Mouse (Mus musculus) erythroblast, adult 5-6 weeks (primary cell): ENCODE data around the gene Cops2. TPM values are rescaled to one million over a fixed set of nuclear protein-coding genes. Genes with fewer than 3 reads are reported as not detected.

Experiments used
- ATAC-seq: replicated peaks from 2 replicates; pipeline ENCODE4 v1.8.0; 2016; ENCODE audit warnings: moderate number of reproducible peaks, mild to moderate bottlenecking, moderate TSS enrichment, inconsistent platforms; ENCODE audit not compliant: poor library complexity, low FRiP score, severe bottlenecking
- total RNA-seq, 2 experiments: library from RNA; stranded (forward) in 1 of 2; stranded (reverse) in 1 of 2; fragments of 150-400 nt in 1 of 2; fragments of 200-764, 138-1000 nt in 1 of 2; gene quantifications; 2 replicates each; pipeline versions ENCODE4 v1.2.3 to v1.2.4; 2015 to 2017; ENCODE audit warnings: low replicate concordance in 2 of 2

Cops2 gene
- total RNA-seq (2015; ENCODE audit: low replicate concordance) (39.5 and 64.4 TPM in 2 replicates), total RNA-seq (2017; ENCODE audit: low replicate concordance) (51.2 and 78.9 TPM in 2 replicates)

GRCm38 (mm10) chr2:125858521-125859280 is at the start of gene Cops2, which contains the start of gene Galk2:
Cops2 (minus strand) TSS chr2:125859139.
Galk2 (plus strand) TSS chr2:125859109.
- peak; percentile 98 for ATAC-seq

GRCm38 (mm10) chr2:125907580-125908255 is 48.8 kb upstream of the Cops2 start:
- peak; percentile 60; the same call in 1 of the 2 replicates for ATAC-seq

DNA sequence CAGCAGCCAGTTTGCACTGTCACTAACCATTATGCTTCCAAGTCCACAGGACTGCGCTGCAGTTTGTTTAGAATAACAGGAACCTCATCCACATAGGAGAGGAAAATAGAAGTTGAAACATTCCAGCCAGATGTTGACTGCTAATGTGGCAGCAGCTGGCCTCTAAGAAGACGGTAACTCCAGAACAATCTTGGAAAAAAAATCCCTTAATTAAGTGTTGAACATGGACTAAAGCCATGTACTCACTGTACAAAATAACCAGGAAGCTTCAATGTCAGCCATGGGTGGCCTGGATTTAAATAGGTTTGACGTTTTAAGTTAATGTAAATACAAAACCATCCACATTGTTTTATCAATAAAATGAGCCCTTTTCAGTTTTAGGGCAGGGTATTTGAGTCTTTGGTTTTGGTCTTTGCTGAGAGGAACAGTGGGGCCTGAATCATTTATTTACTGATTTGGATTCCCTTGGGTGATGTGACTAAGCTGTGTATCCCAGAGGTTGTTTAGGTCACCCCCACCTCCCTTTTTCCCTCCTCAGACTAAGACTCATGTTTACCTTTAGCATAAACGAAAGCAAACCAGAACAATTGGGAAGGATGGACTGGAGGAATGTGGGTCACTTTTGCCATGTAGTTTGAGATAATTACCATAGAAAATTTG is 47.6 kb upstream of the Cops2 start:
- ATAC-seq: no peak

GRCm38 (mm10) chr2:125901426-125901825 is 42.5 kb upstream of the Cops2 start:
- ATAC-seq: peak; percentile 29; the same call in 1 of the 2 replicates

DNA sequence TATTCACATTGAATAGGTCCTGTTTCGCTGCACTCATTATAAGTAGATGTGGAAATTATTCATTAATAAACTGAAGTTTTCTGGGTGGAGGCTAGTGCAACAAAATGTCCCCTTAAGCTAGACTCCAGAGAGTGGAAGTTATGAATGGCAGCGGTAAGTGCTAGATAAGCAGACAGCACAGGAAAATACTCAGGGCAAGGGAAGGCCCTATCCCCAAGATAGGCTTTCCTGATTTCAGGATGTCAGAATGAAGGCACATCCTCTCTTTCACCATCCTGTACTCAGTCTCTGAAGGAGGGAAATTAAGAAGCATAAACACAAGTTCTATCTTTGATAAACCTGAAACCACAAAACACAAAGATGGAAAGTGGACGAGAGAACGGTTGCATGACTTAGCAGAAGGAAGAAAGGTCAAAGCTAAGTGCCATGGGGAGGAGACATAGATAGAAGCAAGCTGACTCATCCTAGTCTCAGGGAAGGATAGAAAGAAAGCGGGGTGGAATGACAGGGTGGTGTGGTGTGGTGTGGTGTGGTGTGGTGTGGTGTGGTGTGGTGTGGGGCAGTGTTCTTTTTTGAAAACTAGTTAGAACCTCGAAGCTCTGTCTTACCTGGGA is 42.0 kb upstream of the Cops2 start:
- peak; percentile 96 for ATAC-seq

DNA sequence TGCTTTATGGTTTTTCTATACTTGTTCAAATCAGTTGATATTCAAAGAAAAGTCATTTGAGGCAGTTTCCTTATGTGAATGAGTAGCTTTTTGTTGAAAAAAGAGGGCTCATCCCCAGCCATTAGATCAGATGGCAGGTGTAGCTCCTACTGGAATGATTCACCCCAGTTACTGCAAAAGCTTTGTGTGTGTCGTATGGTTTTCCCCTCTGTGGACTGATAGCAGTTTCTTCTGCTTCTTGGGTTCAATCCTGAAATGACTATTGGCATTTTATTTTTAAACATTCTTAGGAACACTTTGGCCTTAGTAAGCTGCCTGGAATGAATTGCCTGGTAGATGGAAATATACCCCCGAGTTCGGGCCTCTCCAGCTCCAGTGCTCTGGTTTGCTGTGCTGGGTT is 37.4 kb upstream of the Cops2 start:
- no peak for ATAC-seq

DNA sequence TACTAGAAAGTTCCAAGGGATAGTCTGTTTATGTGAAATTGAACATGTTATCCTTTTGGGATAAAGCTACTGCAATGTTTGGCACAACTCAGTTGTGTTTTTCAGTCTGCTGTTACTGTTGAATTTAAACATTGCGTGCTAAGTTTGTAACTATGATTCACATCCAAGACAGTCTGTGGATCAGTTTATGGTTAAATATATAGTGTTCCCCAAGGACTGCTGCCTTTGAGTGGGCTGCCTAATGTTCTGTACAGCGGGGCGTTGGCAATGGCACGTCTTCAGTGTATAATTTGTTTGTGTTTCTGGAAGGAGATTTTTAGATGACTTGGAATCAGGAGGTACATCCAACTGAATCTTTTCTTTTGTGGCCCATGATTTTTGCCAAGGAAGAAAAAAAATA is 36.2 kb upstream of the Cops2 start:
- no peak for ATAC-seq

DNA sequence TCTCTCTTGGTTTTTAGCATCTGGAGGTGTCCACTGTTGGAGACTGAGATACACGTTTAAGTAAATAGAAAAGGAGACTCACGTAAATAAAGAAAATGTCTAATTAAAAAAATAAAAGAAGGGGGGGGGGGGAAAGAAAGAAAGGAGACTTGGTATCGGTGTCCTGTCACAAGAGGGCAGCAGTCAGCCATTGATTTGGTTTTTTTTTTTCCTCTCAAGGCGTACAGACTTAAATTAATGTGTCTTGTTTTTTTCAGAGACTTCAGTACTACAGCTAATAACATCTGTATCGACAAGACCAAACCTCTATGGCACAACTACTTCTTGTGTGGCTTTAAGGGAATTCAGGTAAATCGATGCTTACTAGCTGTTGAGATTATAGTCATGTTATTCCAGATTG is 34.2 kb upstream of the Cops2 start:
- ATAC-seq: no peak

DNA sequence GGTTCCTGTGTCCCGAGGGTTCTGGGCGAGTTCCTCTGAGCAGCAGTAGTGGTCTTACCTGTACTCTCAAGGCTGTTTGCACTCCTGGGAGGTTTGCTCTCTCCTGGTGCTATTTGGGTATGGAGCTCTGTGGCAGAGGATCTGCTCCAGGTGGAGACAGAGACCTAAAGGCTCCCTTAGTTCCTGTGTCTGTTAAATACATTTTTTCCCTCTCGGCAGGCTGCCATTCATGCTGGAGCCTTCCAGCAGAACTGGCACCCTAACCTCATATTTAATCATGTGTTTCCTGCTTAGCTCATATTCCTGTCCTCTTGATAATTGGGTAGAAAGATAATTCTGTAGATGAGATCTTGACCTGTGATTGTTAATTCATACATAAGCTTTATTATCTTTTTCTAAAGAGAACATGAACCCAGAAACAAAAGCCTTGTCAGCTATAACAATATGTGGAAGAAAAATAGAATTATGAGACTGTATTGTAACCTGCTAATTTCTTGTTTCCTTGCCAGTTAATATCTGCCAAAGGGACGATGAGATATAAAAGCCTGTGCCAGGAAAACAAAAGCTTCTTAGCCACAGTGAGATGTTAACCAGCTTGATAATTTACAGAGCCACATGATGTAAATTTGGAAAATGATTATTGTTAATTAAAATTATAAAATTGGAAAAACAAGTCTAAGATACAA is 27.1 kb upstream of the Cops2 start:
- no peak for ATAC-seq

- ATAC-seq: no peak
These were observed 11.2 kb upstream of the Cops2 start for GRCm38 (mm10) chr2:125870159-125870558.

DNA sequence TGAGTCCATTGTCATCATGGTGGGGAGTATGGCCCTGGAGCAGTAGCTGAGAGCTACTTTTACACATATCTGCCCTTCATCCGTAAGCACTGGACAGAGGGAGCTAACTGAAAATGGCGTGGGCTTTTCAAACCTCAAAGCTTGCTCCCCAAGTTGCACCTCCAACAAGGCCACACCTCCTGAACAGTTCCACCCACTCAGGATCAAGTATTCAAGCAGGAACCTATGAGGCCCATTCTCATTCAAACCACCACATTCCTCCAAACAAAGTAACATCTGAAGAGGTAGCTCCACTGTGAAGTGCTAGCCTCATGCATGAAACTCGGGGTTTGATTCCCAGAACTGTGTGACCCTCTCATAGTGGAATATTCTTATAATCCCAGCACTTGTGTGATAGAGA is 9.4 kb upstream of the Cops2 start:
- no peak for ATAC-seq

DNA sequence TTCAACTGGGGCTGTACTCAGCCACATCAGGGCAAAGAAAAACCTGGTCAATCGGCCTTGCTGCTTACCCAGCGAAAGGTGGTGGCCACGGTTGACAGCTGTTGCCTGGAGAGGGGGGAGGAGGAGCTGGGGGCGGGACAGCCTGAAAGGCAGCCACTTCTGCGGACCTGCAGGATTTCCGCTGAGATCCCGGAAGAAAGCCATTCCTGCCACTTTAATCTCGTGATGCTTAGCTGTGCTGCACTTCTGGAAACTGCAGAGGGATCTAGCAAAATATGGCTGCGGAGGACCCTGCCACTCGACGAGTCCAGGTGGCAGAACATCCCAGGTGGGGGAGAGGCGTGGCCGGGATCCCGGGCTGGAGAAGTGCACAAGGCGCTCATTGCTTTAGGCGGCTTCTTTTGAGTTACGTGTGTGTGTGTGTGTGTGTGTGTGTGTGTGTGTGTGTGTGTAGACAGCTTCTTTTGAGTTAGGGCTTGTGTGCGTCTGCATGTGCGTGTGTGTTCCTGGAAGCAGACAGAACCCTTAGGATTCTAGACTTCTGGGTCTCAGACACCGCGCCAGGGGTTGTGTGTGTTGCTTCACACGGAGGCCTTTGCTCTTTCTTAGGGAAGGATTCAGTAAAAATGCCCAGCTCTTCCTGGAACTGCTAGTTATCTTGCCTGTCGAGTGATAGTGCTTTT is 7.3 kb upstream of the Cops2 start:
- peak; percentile 53 for ATAC-seq

DNA sequence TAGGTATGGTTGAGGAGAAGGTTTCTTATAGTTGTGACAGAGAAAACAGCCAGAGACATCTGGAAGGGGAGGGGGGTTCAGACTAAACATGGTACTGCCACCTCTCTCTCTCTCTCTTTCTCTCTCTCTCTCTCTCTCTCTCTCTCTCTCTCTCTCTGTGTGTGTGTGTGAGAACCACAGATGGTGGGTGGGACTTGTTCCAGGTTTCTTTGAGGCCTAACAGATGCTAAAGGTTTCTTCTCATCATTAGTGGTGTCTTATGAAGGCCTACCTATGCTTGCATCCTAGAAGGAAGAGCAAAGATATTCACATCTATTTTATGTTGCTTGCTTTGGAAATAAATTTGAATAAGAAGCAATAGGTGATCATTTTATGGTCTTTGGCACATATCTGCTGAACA is 6.6 kb upstream of the Cops2 start:
- ATAC-seq: no peak

DNA sequence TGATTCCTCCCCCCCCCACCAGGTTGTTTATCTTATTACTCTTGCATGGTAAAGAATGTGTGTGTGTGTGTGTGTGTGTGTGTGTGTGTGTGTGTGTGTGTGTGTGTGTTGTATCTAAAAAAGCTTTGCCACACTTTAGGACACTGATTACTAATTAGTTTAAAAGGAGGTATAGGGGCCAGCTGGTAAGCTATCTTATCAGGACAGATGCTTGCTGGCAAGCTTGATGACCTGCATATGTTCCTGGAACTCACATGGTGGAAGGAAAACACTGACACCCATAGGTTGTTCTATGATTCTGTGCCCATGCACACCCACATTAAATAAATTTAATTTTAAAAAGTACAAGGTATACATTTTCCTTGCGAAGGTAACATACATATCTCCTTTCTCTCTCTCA is 5.6 kb upstream of the Cops2 start:
- no peak for ATAC-seq

DNA sequence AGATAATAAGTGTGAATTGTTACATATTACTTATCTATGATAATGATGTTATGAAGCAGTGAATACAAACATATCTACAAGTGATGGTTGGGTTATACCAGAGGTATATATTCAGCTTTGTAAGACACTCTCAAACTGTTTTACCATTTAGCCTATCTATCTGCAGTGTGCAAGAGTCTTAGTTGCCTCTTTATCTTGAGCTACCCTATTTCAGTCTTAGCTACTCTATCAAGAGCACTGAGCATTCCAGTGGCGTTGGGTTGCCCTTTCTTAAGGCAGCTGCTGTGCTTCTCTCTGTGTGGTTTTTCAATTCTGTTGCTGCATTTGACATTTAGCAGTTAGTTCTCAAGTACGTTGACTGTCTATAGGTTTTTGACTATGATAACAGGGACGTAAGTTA is 4.9 kb upstream of the Cops2 start:
- no peak for ATAC-seq

DNA sequence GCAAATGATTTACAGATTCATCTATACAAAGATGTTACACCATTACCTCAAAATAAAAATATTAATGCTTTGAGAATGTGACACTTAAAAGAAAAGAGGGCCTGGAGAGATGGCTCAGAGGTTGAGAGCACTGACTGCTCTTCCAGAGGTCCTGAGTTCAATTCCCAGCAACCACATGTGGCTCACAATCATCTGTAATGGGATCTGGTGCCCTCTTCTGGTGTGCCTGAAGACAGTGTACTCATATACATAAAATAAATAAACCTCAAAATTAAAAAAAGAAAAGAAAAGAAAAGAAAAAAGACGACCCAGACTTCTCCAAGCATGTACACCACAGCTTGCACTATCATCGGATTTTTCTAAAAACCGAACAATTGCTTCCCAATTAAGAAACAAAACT is 1.2 kb downstream of the Cops2 start:
- no peak for ATAC-seq

DNA sequence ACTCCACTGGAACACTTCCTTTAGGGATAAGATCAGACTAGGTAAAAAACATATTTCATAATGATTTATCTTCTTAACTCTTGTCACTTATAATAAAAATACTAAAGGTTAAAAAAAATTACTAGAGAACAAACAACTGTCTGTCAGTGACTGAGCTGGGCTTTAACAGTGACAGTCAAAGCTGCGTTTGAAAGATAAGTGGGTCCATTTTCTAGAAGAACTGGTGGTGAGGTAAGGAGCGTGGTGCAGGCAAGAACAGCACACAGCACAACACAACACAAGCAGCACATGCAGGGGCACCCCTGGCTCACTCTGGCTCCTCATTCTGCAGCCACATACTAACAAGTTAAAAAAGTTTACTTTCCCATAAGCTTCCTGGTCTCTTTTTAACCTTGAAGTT is 7.7 kb downstream of the Cops2 start:
- peak; percentile 68 for ATAC-seq

GRCm38 (mm10) chr2:125838708-125839284 is 20.1 kb downstream of the Cops2 start:
- ATAC-seq: no peak

- no peak for ATAC-seq
These were observed 20.8 kb downstream of the Cops2 start for GRCm38 (mm10) chr2:125838091-125838490.
